Mouse (Mus musculus) heart, embryonic 13.5 days (tissue): Measurements from ENCODE around the gene Ssu72. TPM values are rescaled to one million over a fixed set of nuclear protein-coding genes. Genes with fewer than 3 reads are reported as not detected.

Experiments
- ATAC-seq: fragments of 200-750 bp; cut with Nextera tagmentation; 2 replicates; pipeline ENCODE4 v1.8.0; 2017; ENCODE audit warnings: moderate TSS enrichment; ENCODE audit not compliant: insufficient number of reproducible peaks, low FRiP score, low TSS enrichment; ENCODE audit errors: extremely low read depth
- H3K27ac ChIP-seq: fragments of 300-500 bp; sonication (generic); replicated peaks from 2 replicates; pipeline ENCODE4 v1.5.1; 2015; ENCODE audit warnings: moderate library complexity, mild to moderate bottlenecking, inconsistent platforms
- H3K27me3 ChIP-seq: fragments of 300-500 bp; sonication (generic); replicated peaks from 2 replicates; pipeline ENCODE4 v1.6.1; 2015; ENCODE audit warnings: mild to moderate bottlenecking, inconsistent platforms
- H3K36me3 ChIP-seq: fragments of 300-500 bp; sonication (generic); 2 replicates; pipeline ENCODE4 v1.6.1; 2015; ENCODE audit warnings: mild to moderate bottlenecking, inconsistent platforms
- H3K4me1 ChIP-seq: fragments of 300-500 bp; sonication (generic); 2 replicates; pipeline ENCODE4 v1.6.1; 2015; ENCODE audit warnings: inconsistent platforms
- H3K4me2 ChIP-seq: fragments of 300-500 bp; sonication (generic); 2 replicates; pipeline ENCODE4 v1.6.1; 2015; ENCODE audit warnings: inconsistent platforms, mild to moderate bottlenecking, moderate library complexity
- H3K4me3 ChIP-seq: fragments of 300-500 bp; sonication (generic); 2 replicates; pipeline ENCODE4 v1.5.1; 2015; ENCODE audit warnings: moderate library complexity, mild to moderate bottlenecking, inconsistent platforms
- H3K9ac ChIP-seq: fragments of 300-500 bp; sonication (generic); 2 replicates; pipeline ENCODE4 v1.6.1; 2015; ENCODE audit warnings: inconsistent platforms, mild to moderate bottlenecking, moderate library complexity
- H3K9me3 ChIP-seq: fragments of 300-500 bp; sonication (generic); 2 replicates; pipeline ENCODE4 v1.6.1; 2016; ENCODE audit warnings: inconsistent platforms
- WGBS: fragments of 180-500 bp; shearing (Covaris S2); methylation state at CpG from one replicate; pipeline ENCODE4 v1.1.7; 2015; ENCODE audit warnings: mixed read lengths; 5-methylcytosine and 5-hydroxymethylcytosine counted together
- polyA plus RNA-seq: library from polyadenylated mRNA; unstranded; fragments of >200 nt; fragmentation: Nextera tagmentation; extraction: Ambion mirVana; gene quantifications from 2 replicates; pipeline ENCODE4 v1.2.1, GENCODE M21; 2015

The Ssu72 gene
- polyA plus RNA-seq, 1 experiment from 2014 or later = 105 TPM

- H3K36me3 ChIP-seq = peaks cover 19% of the 10 kb centered on the region
- under 1% methylated on average over 68 of the region's 68 CpGs for WGBS
- H3K9me3 ChIP-seq = no peaks in the 10 kb centered on the region
- peak within 1 kb of the TSS; percentile 92 for H3K4me3 ChIP-seq
- no peaks in the 10 kb centered on the region for H3K27me3 ChIP-seq
- peak within 1 kb of the TSS; percentile 92 for H3K9ac ChIP-seq
- ATAC-seq = peak; percentile 95
- H3K4me1 ChIP-seq = peaks cover 47% of the 10 kb centered on the region
- peak within 1 kb of the TSS; percentile 99 for H3K4me2 ChIP-seq
- H3K27ac ChIP-seq = peak within 1 kb of the TSS; percentile 80
Measured at GRCm38 (mm10) chr4:155760613-155761355, 56.2 kb downstream of the Ssu72 start, which contains the start of gene Atad3a. Gene Atad3a (minus strand): TSS chr4:155761093.

GRCm38 (mm10) chr4:155761356-155762099, 56.9 kb downstream of the Ssu72 start:
- no peaks in the 10 kb centered on the region for H3K9me3 ChIP-seq
- ATAC-seq = no peak
- peak overlapping the region; percentile 99 for H3K4me2 ChIP-seq
- H3K9ac ChIP-seq = peak overlapping the region; percentile 92
- peaks cover 47% of the 10 kb centered on the region for H3K4me1 ChIP-seq
- peak overlapping the region; percentile 92 for H3K4me3 ChIP-seq
- H3K36me3 ChIP-seq = peaks cover 11% of the 10 kb centered on the region
- 2% methylated on average over 28 of the region's 28 CpGs for WGBS
- H3K27ac ChIP-seq = peak overlapping the region; percentile 63
- H3K27me3 ChIP-seq = no peaks in the 10 kb centered on the region

GRCm38 (mm10) chr4:155762357-155762756, 57.8 kb downstream of the Ssu72 start:
- ATAC-seq = no peak
- H3K4me2 ChIP-seq = peak overlapping the region; percentile 99
- no peak overlapping the region; the same call in 1 of the 2 replicates for H3K4me3 ChIP-seq
- no peak overlapping the region for H3K27ac ChIP-seq
- WGBS = 80% methylated on average over 3 of the region's 3 CpGs
- no peak overlapping the region for H3K9ac ChIP-seq
- H3K36me3 ChIP-seq = 0 out of 2 replicates have a peak, but pooled peaks cover 3% of the 10 kb centered on the region
- H3K27me3 ChIP-seq = no peaks in the 10 kb centered on the region
- H3K4me1 ChIP-seq = peaks cover 40% of the 10 kb centered on the region
- no peaks in the 10 kb centered on the region for H3K9me3 ChIP-seq

GRCm38 (mm10) chr4:155769496-155769879, 64.9 kb downstream of the Ssu72 start:
- ATAC-seq = no peak
- no peaks in the 10 kb centered on the region for H3K36me3 ChIP-seq
- 63% methylated on average over 5 of the region's 5 CpGs for WGBS
- peaks cover 21% of the 10 kb centered on the region for H3K4me1 ChIP-seq
- peak overlapping the region; percentile 92 for H3K9ac ChIP-seq
- no peaks in the 10 kb centered on the region for H3K9me3 ChIP-seq
- H3K27ac ChIP-seq = no peak overlapping the region
- H3K4me2 ChIP-seq = peak overlapping the region; percentile 92
- peaks cover 39% of the 10 kb centered on the region for H3K27me3 ChIP-seq
- peak overlapping the region; percentile 67 for H3K4me3 ChIP-seq

- Histone ChIP-seq H3K4me3 (peak overlapping the region; percentile 67), H3K4me2 (peak overlapping the region; percentile 92), H3K9ac (peak overlapping the region; percentile 92), H3K9me3 (no peaks in the 10 kb centered on the region), H3K36me3 (no peaks in the 10 kb centered on the region), H3K4me1 (peaks cover 26% of the 10 kb centered on the region), H3K27me3 (peaks cover 40% of the 10 kb centered on the region), H3K27ac (peak overlapping the region; percentile 78)
- under 1% methylated on average over 39 of the region's 39 CpGs for WGBS
- ATAC-seq = peak; percentile 77
Measured at GRCm38 (mm10) chr4:155769880-155770512, 65.4 kb downstream of the Ssu72 start.

GRCm38 (mm10) chr4:155770626-155771025, 66.0 kb downstream of the Ssu72 start:
- Histone ChIP-seq H3K9ac (peak overlapping the region; percentile 92), H3K9me3 (no peaks in the 10 kb centered on the region), H3K4me1 (peaks cover 32% of the 10 kb centered on the region), H3K27me3 (peaks cover 46% of the 10 kb centered on the region), H3K4me2 (peak overlapping the region; percentile 92), H3K4me3 (peak overlapping the region; percentile 67), H3K27ac (no peak overlapping the region), H3K36me3 (no peaks in the 10 kb centered on the region)
- 39% methylated on average over 24 of the region's 24 CpGs for WGBS
- ATAC-seq = no peak

- H3K27me3 ChIP-seq = peaks cover 46% of the 10 kb centered on the region
- 65% methylated on average over 2 of the region's 2 CpGs for WGBS
- peaks cover 41% of the 10 kb centered on the region for H3K4me1 ChIP-seq
- no peaks in the 10 kb centered on the region for H3K36me3 ChIP-seq
- no peak for ATAC-seq
- H3K9ac ChIP-seq = no peak overlapping the region
- no peak overlapping the region for H3K4me2 ChIP-seq
- no peaks in the 10 kb centered on the region for H3K9me3 ChIP-seq
- H3K4me3 ChIP-seq = no peak overlapping the region
- H3K27ac ChIP-seq = no peak overlapping the region
Measured at GRCm38 (mm10) chr4:155771706-155772105, 67.1 kb downstream of the Ssu72 start.

- no peak overlapping the region for H3K4me2 ChIP-seq
- H3K4me3 ChIP-seq = no peak overlapping the region
- H3K36me3 ChIP-seq = no peaks in the 10 kb centered on the region
- no peak overlapping the region for H3K9ac ChIP-seq
- peaks cover 46% of the 10 kb centered on the region for H3K27me3 ChIP-seq
- no peaks in the 10 kb centered on the region for H3K9me3 ChIP-seq
- no peak for ATAC-seq
- peaks cover 52% of the 10 kb centered on the region for H3K4me1 ChIP-seq
- H3K27ac ChIP-seq = no peak overlapping the region
- 76% methylated on average over 13 of the region's 13 CpGs for WGBS
Measured at GRCm38 (mm10) chr4:155772786-155773185, 68.2 kb downstream of the Ssu72 start.

GRCm38 (mm10) chr4:155773335-155774078, 68.9 kb downstream of the Ssu72 start:
- 34% methylated on average over 5 of the region's 5 CpGs for WGBS
- H3K9ac ChIP-seq = peak overlapping the region; percentile 74
- H3K27ac ChIP-seq = no peak overlapping the region
- H3K9me3 ChIP-seq = no peaks in the 10 kb centered on the region
- H3K4me1 ChIP-seq = peaks cover 56% of the 10 kb centered on the region
- no peaks in the 10 kb centered on the region for H3K36me3 ChIP-seq
- peak overlapping the region; percentile 50 for H3K4me3 ChIP-seq
- H3K4me2 ChIP-seq = peak overlapping the region; percentile 78
- ATAC-seq = no peak
- H3K27me3 ChIP-seq = peaks cover 46% of the 10 kb centered on the region

GRCm38 (mm10) chr4:155774280-155774754, 69.7 kb downstream of the Ssu72 start, which contains the start of gene Vwa1:
Gene Vwa1 (minus strand): TSS chr4:155774698.
- Histone ChIP-seq H3K4me1 (peaks cover 57% of the 10 kb centered on the region), H3K9me3 (no peaks in the 10 kb centered on the region), H3K4me3 (peak within 1 kb of the TSS; percentile 50), H3K27ac (peak within 1 kb of the TSS; percentile 61), H3K36me3 (no peaks in the 10 kb centered on the region), H3K27me3 (peaks cover 46% of the 10 kb centered on the region), H3K9ac (peak within 1 kb of the TSS; percentile 74), H3K4me2 (peak within 1 kb of the TSS; percentile 78)
- 1% methylated on average over 35 of the region's 35 CpGs for WGBS
- ATAC-seq = peak; percentile 49; the same call in 1 of the 2 replicates
